Mouse (Mus musculus) embryonic facial prominence, embryonic 11.5 days (tissue): Measurements from ENCODE around the gene Hist1h4h. TPM values are rescaled to one million over a fixed set of nuclear protein-coding genes. Genes with fewer than 3 reads are reported as not detected.
"Not testable (repeated sequence)": the region's sequence is repeated elsewhere in the genome, so short reads cannot be mapped to it uniquely, and the experiment has no call there.

ENCODE experiments used
- ATAC-seq: fragments of 200-750 bp; cut with Nextera tagmentation; replicated peaks from 2 replicates; pipeline ENCODE4 v1.8.0; 2017; ENCODE audit warnings: low read depth; ENCODE audit not compliant: insufficient number of reproducible peaks, low FRiP score, low TSS enrichment
- DNase-seq: peaks from one replicate; pipeline ENCODE4 v3.0.0-alpha.2; 2015; ENCODE audit warnings: low spot score
- H3K27ac ChIP-seq: fragments of 300-500 bp; sonication (generic); replicated peaks from 2 replicates; pipeline ENCODE4 v1.5.1; 2014; ENCODE audit warnings: mild to moderate bottlenecking, low read depth, low read length, control low read depth
- H3K27me3 ChIP-seq: fragments of 300-500 bp; sonication (generic); 2 replicates; pipeline ENCODE4 v1.6.1; 2014; ENCODE audit warnings: mild to moderate bottlenecking, low read length, moderate library complexity, mixed read lengths; ENCODE audit not compliant: control insufficient read depth, insufficient read depth
- H3K36me3 ChIP-seq: fragments of 300-500 bp; sonication (generic); replicated peaks from 2 replicates; pipeline ENCODE4 v1.6.1; 2014; ENCODE audit warnings: low read depth, mild to moderate bottlenecking, low read length, moderate library complexity, mixed read lengths; ENCODE audit not compliant: control insufficient read depth, insufficient read depth
- H3K4me1 ChIP-seq: fragments of 300-500 bp; sonication (generic); 2 replicates; pipeline ENCODE4 v1.6.1; 2014; ENCODE audit warnings: low read length, mixed read lengths; ENCODE audit not compliant: control insufficient read depth, insufficient read depth
- H3K4me2 ChIP-seq: fragments of 300-500 bp; sonication (generic); 2 replicates; pipeline ENCODE4 v1.6.1; 2014; ENCODE audit warnings: low read depth, mild to moderate bottlenecking, control low read depth, low read length, moderate library complexity
- H3K4me3 ChIP-seq: fragments of 300-500 bp; sonication (generic); 2 replicates; pipeline ENCODE4 v1.5.1; 2014; ENCODE audit warnings: low read depth, low read length, control low read depth
- H3K9ac ChIP-seq: fragments of 300-500 bp; sonication (generic); replicated peaks from 2 replicates; pipeline ENCODE4 v1.6.1; 2014; ENCODE audit warnings: mild to moderate bottlenecking, control low read depth, low read length
- H3K9me3 ChIP-seq: fragments of 300-500 bp; sonication (generic); replicated peaks from 2 replicates; pipeline ENCODE4 v1.6.1; 2016; ENCODE audit warnings: mild to moderate bottlenecking, low read length, inconsistent platforms, mixed read lengths; ENCODE audit not compliant: control insufficient read depth
- WGBS: fragments of 180-500 bp; shearing (Covaris S2); extraction: QIAGEN DNeasy Blood & Tissue Kit; methylation state at CpG from one replicate; pipeline ENCODE4 v1.1.7; 2014; 5-methylcytosine and 5-hydroxymethylcytosine counted together
- polyA plus RNA-seq: library from polyadenylated mRNA; unstranded; fragments of >200 nt; fragmentation: Nextera tagmentation; extraction: Ambion mirVana; gene quantifications from 2 replicates; pipeline ENCODE4 v1.2.1, GENCODE M21; 2014

Gene Hist1h4h
- polyA plus RNA-seq, 1 experiment from 2014 or later, result 3.5 TPM

DNA sequence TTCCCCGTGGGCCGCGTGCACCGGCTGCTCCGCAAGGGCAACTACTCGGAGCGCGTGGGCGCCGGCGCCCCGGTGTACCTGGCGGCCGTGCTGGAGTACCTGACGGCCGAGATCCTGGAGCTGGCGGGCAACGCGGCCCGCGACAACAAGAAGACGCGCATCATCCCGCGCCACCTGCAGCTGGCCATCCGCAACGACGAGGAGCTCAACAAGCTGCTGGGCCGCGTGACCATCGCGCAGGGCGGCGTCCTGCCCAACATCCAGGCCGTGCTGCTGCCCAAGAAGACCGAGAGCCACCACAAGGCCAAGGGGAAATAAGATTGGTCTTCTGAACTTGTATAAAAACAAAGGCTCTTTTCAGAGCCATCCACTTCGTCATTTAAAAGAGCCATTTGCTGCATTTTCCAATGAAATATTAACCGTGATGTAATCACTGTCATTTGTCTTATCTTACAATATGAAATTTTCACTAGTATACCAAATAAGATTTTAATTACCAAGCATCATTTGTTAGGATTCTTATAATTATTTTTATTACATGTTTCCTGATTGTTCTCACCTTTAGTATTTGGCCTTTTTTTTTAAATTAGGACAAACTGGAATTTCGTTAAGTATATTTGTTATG is 43.8 kb downstream of the Hist1h4h start:
- not testable (repeated sequence) for H3K9me3 ChIP-seq, ATAC-seq, H3K27me3 ChIP-seq, H3K4me1 ChIP-seq, H3K36me3 ChIP-seq
- peak overlapping the region; percentile 61 for H3K9ac ChIP-seq
- peak overlapping the region; percentile 30 for H3K4me3 ChIP-seq
- DNase-seq, result peak; percentile 59
- H3K27ac ChIP-seq, result peak overlapping the region; percentile 91
- H3K4me2 ChIP-seq, result peak overlapping the region; percentile 52
- WGBS, result 0% methylated on average over 5 of the region's 39 CpGs

DNA sequence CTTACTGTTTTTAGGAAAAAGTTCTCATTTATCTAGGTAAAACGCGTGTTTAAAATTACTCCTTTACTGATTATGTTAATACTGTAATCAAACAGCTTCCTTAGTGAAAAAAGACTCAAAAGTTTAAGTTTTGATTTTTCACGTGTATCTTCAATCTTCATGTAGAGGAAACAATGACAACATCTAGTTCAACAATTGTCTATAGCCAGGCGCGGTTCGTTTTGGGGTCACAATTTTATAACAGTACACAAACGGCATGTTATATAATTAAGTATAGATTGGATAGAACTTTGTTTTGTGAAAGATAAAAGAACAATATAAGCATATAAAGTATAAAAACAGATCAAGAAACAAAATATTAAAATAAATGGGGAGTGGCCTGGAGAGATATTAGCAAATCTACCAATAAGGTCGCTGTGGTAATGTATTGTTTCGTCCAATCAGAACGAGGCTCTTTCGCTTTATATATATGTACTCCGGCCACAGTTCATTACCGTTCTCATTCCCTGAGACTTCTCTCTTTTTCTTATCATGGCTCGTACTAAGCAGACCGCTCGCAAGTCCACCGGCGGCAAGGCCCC is 44.5 kb downstream of the Hist1h4h start, which contains the start of gene Hist1h3d:
Gene Hist1h3d (plus strand): TSS at position 493 of the 581 bp plus-strand sequence.
- WGBS, result under 1% methylated on average over 17 of the region's 18 CpGs
- no peaks in the 10 kb centered on the region for H3K9me3 ChIP-seq
- DNase-seq (peak; percentile 91), ATAC-seq (peak; percentile 53)
- H3K27ac ChIP-seq, result peak within 1 kb of the TSS; percentile 91
- H3K4me3 ChIP-seq, result peak within 1 kb of the TSS; percentile 48
- peak within 1 kb of the TSS; percentile 67 for H3K4me2 ChIP-seq
- no peaks in the 10 kb centered on the region for H3K27me3 ChIP-seq
- peak within 1 kb of the TSS; percentile 79 for H3K9ac ChIP-seq
- no peaks in the 10 kb centered on the region for H3K4me1 ChIP-seq
- no peaks in the 10 kb centered on the region for H3K36me3 ChIP-seq

DNA sequence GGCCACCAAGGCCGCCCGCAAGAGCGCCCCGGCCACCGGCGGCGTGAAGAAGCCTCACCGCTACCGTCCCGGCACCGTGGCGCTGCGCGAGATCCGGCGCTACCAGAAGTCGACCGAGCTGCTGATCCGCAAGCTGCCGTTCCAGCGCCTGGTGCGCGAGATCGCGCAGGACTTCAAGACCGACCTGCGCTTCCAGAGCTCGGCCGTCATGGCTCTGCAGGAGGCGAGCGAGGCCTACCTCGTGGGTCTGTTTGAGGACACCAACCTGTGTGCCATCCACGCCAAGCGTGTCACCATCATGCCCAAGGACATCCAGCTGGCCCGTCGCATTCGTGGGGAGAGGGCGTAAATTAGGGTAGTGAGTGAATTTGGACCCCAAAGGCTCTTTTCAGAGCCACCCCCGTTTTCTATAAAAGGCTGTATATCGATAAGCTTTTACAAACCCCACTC is 45.0 kb downstream of the Hist1h4h start:
- not testable (repeated sequence) for H3K36me3 ChIP-seq, H3K9me3 ChIP-seq, ATAC-seq, H3K27me3 ChIP-seq, H3K4me1 ChIP-seq
- peak overlapping the region; percentile 48 for H3K4me3 ChIP-seq
- peak overlapping the region; percentile 79 for H3K9ac ChIP-seq
- peak; percentile 50 for DNase-seq
- peak overlapping the region; percentile 91 for H3K27ac ChIP-seq
- WGBS, result 0% methylated on average over 9 of the region's 40 CpGs
- H3K4me2 ChIP-seq, result peak overlapping the region; percentile 67

DNA sequence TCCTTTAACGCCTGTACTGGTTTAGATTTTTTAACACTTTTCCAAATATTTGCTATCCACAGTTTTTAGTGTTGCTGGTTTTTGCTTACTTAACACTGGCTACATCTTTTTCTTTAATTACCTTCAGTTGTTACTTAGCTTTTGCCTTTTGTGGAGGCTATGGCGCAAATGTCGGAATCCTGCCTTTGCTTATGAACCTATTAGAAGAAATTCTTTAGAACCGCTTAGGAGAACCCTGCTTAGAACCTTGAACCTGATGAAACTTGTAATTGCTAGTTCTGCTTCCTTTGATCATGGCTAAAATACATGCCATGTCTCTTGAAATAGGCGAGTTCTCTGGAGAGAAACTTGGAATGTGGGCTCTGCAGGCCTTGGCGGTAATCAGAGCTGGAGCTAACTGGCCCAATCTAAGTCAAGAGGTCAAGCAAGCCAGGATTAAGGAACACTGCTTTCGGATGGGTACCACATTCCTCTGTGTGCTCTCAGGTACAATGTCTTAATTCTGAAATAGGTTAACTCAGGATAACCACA is 45.6 kb downstream of the Hist1h4h start:
- H3K27ac ChIP-seq, result peak overlapping the region; percentile 91
- peak overlapping the region; percentile 67 for H3K4me2 ChIP-seq
- ATAC-seq, result no peak
- no peaks in the 10 kb centered on the region for H3K4me1 ChIP-seq
- DNase-seq, result peak; percentile 69
- peak overlapping the region; percentile 79 for H3K9ac ChIP-seq
- no peaks in the 10 kb centered on the region for H3K27me3 ChIP-seq
- no peaks in the 10 kb centered on the region for H3K36me3 ChIP-seq
- H3K9me3 ChIP-seq, result no peaks in the 10 kb centered on the region
- WGBS, result 2% methylated on average over 7 of the region's 7 CpGs
- peak overlapping the region; percentile 48 for H3K4me3 ChIP-seq

DNA sequence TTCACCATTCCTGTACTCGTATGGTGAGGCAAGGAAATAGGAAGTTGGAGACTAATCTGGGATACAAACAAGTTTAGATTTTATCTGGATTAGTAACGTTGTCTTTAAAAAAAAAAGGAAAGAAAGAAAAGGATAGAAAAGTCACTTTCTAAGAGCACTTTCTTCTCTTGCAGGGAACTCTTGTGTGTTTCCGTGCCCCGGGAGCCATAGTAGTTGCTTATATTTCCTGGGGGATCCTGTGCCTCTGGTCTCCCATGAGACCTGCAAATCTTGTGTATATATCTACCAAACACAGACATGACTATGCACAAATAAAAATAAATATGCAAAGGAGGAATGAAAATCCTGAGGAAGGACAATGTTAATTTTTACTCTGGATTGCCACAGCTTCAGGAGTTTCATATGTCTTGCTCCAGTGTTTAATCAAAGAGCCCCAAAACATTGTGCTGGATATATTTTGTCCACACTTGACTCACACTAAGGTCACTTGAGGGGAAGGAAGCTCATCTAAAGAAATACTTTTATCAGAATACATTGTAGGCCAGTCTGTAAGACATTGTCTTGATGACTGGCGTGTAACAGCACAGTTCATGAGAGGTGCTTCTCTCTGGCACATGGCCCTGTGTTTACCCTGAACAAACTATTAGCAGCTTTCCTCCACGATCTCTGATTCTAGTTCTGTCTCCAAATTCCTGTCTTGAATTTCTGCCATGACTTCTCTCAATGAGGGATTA is 46.2 kb downstream of the Hist1h4h start:
- no peaks in the 10 kb centered on the region for H3K36me3 ChIP-seq
- DNase-seq (no peak), ATAC-seq (no peak)
- H3K9ac ChIP-seq, result peak overlapping the region; percentile 79
- H3K27me3 ChIP-seq, result no peaks in the 10 kb centered on the region
- H3K4me1 ChIP-seq, result no peaks in the 10 kb centered on the region
- H3K4me2 ChIP-seq, result peak overlapping the region; percentile 67
- H3K9me3 ChIP-seq, result no peaks in the 10 kb centered on the region
- WGBS, result 41% methylated on average over 6 of the region's 6 CpGs
- H3K4me3 ChIP-seq, result peak overlapping the region; percentile 48
- H3K27ac ChIP-seq, result peak overlapping the region; percentile 91

DNA sequence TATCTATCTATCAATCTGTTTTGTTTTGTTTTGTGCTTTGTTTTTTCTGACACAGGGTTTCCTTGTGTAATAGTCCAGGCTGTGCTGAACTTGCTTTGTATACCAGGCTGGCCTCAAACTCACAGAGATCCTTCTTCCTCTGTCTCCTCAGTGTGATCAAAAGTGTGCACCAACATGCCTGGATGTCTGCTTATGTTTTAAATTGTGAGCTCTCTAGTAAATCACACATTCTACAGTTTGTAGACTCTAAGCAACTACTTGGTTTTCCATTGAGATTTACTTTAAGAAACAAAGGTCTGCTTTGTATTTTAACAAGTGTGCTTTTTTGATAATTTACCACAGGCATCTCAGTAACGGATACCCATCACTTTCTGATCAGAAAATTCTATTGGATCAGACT is 47.0 kb downstream of the Hist1h4h start:
- Histone ChIP-seq H3K27ac (no peak overlapping the region), H3K4me3 (no peak overlapping the region), H3K4me2 (no peak overlapping the region), H3K4me1 (no peaks in the 10 kb centered on the region), H3K9me3 (no peaks in the 10 kb centered on the region), H3K36me3 (no peaks in the 10 kb centered on the region), H3K9ac (no peak overlapping the region), H3K27me3 (no peaks in the 10 kb centered on the region)
- WGBS, result 83% methylated on average over 1 of the region's 1 CpGs
- no peak for DNase-seq
- no peak for ATAC-seq
